Mouse (Mus musculus) adrenal gland, postnatal 4 days (tissue): ENCODE data around the gene Syt11. TPM values are rescaled to one million over a fixed set of nuclear protein-coding genes. Genes with fewer than 3 reads are reported as not detected.
"Not testable (repeated sequence)": the region's sequence is repeated elsewhere in the genome, so short reads cannot be mapped to it uniquely, and the experiment has no call there.

Experiments used
- DNase-seq, 2 experiments: peaks; one replicate each; pipeline ENCODE4 v3.0.0; 2021 to 2022; ENCODE audit warnings: low spot score in 2 of 2, mixed read lengths in 2 of 2
- long read RNA-seq, 2 experiments: library from polyadenylated mRNA; stranded (forward); transcript quantifications; one replicate each; pipeline ENCODE4 v2.0.0; 2021
- total RNA-seq, 2 experiments: library from RNA; stranded (reverse); gene quantifications; 2 replicates each; pipeline ENCODE4 v1.2.3; 2021

The Syt11 gene
- total RNA-seq = 10 to 100 TPM; 23.6 to 29.5 TPM
- long read RNA-seq, experiment 1, full-length matches to known transcripts = 4 of 7 reads
- long read RNA-seq, experiment 1, partial matches to known transcripts = 0 of 7 reads
- long read RNA-seq, experiment 1, other reads (novel, unspliced or antisense) = 3 of 7 reads
- long read RNA-seq, experiment 2, full-length matches to known transcripts = 9 of 28 reads
- long read RNA-seq, experiment 2, partial matches to known transcripts = 3 of 28 reads
- long read RNA-seq, experiment 2, other reads (novel, unspliced or antisense) = 16 of 28 reads

- DNase-seq = not testable (repeated sequence)
Measured at GRCm38 (mm10) chr3:88774939-88775841, at the start of gene Syt11. Gene Syt11 (minus strand): TSS chr3:88775164.

- DNase-seq = no peak
Measured at GRCm38 (mm10) chr3:88803910-88804540, 29.1 kb upstream of the Syt11 start.

GRCm38 (mm10) chr3:88797507-88797906 lies 22.5 kb upstream of the Syt11 start:
- not testable (repeated sequence) for DNase-seq

GRCm38 (mm10) chr3:88788033-88788432 lies 13.1 kb upstream of the Syt11 start:
- DNase-seq = not testable (repeated sequence)

GRCm38 (mm10) chr3:88786805-88787204 lies 11.8 kb upstream of the Syt11 start:
- not testable (repeated sequence) for DNase-seq

GRCm38 (mm10) chr3:88786323-88786722 lies 11.4 kb upstream of the Syt11 start:
- not testable (repeated sequence) for DNase-seq

- DNase-seq = no peak
Measured at GRCm38 (mm10) chr3:88784889-88785288, 9.9 kb upstream of the Syt11 start.

GRCm38 (mm10) chr3:88773163-88773562 lies 1.8 kb downstream of the Syt11 start:
- not testable (repeated sequence) for DNase-seq

GRCm38 (mm10) chr3:88772399-88772798 lies 2.6 kb downstream of the Syt11 start:
- DNase-seq = peak; percentile 56 to 63

- DNase-seq = not testable (repeated sequence)
Measured at GRCm38 (mm10) chr3:88771941-88772280, 3.1 kb downstream of the Syt11 start.

- peak in 1 of 2 experiments; percentile 13 for DNase-seq
Measured at GRCm38 (mm10) chr3:88771189-88771940, 3.6 kb downstream of the Syt11 start.

GRCm38 (mm10) chr3:88762401-88762831 lies 12.5 kb downstream of the Syt11 start:
- DNase-seq = no peak

GRCm38 (mm10) chr3:88761619-88762018 lies 13.3 kb downstream of the Syt11 start:
- DNase-seq = no peak

- peak in 1 of 2 experiments; percentile 33 for DNase-seq
Measured at GRCm38 (mm10) chr3:88758045-88758500, 16.9 kb downstream of the Syt11 start.

GRCm38 (mm10) chr3:88756276-88756675 lies 18.7 kb downstream of the Syt11 start:
- DNase-seq = no peak

- no peak for DNase-seq
Measured at GRCm38 (mm10) chr3:88755541-88755940, 19.4 kb downstream of the Syt11 start.

- no peak for DNase-seq
Measured at GRCm38 (mm10) chr3:88754283-88754682, 20.7 kb downstream of the Syt11 start.

GRCm38 (mm10) chr3:88746871-88747231 lies 28.1 kb downstream of the Syt11 start:
- no peak for DNase-seq

GRCm38 (mm10) chr3:88746139-88746870 lies 28.7 kb downstream of the Syt11 start:
- no peak for DNase-seq

- no peak for DNase-seq
Measured at GRCm38 (mm10) chr3:88745534-88745933, 29.4 kb downstream of the Syt11 start.
